Mouse (Mus musculus) E14TG2a.4 (cell line): ENCODE data around the gene Ccdc157.
A peak's percentile ranks its signal among the peaks of the same experiment; 100 is the strongest.

ENCODE experiments used
- H3K27me3 ChIP-seq: 2 replicates; pipeline ENCODE4 v1.6.1; 2014; ENCODE audit warnings: low read length, control low read depth; ENCODE audit not compliant: insufficient read depth
- H3K36me3 ChIP-seq: 2 replicates; pipeline ENCODE4 v1.6.1; 2014; ENCODE audit warnings: low read length, control low read depth; ENCODE audit not compliant: insufficient read depth
- H3K4me1 ChIP-seq: replicated peaks from 2 replicates; pipeline ENCODE4 v1.6.1; 2014; ENCODE audit warnings: low read depth, low read length, control low read depth
- H3K4me3 ChIP-seq: replicated peaks from 2 replicates; pipeline ENCODE4 v1.5.1; 2014; ENCODE audit warnings: mild to moderate bottlenecking, low read length
- H3K9me3 ChIP-seq: 2 replicates; pipeline ENCODE4 v1.6.1; 2014; ENCODE audit warnings: low read length, control low read depth
- CTCF ChIP-seq: conservative IDR thresholded peaks from 2 replicates; pipeline ENCODE4 v1.5.1; 2014; ENCODE audit warnings: low read length
- NANOG ChIP-seq: IDR thresholded peaks from 2 replicates; pipeline ENCODE4 v1.6.1; 2014; ENCODE audit warnings: borderline replicate concordance, low read length, mixed read lengths
- POU5F1 ChIP-seq: IDR thresholded peaks from 2 replicates; pipeline ENCODE4 v1.6.1; 2014; ENCODE audit warnings: low read length, borderline replicate concordance

Ccdc157 gene

DNA sequence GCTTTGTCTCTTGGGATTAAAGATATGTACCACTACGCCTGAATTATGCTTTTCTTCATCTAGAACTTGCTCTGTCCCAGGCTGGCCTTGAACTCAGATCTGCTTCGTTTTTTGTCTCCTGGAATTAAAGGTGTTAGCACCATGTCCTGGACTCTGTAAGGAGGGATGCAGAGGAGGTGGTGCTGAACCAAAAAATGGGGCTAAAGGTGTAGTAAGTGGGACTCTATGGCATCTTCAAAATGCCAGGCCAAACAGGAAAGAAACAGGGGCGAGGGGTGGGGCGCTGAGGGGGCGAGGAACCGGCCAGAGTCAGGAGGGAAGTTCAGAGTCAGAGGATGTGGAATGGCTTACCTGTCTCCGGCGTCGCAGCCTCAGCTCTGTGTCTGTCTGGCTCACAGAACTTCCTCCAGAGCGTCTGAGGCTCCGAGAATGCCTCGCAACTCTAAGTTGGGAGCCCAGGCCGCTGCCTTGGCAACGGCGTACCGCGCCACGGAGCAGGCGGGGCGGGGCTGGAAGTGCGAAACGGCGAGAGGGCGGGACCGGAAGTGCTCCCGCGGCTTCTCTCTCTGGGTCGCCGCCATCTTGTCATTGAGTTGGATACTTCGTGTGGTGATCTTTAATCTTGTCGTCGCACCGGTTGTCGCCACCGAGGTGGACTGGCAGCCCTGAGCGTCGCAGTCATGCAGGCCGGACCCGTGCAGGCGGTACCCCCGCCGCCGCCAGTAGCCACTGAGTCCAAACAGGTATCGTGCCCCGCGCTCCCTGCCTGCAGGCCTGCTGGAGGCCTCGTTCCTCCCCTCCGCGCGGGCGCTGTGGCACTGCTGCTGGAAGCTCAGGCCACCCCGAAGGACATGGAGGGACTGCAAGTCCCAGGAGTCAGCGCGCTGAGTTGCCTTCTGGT is at the start of gene Ccdc157, which contains the start of gene Sf3a1:
TSS of gene Ccdc157 (minus strand) at position 486 of the 901 bp plus-strand sequence.
TSS of gene Sf3a1 (plus strand) at position 543 of the 901 bp plus-strand sequence.
- peaks cover 51% of the 10 kb centered on the region for H3K4me1 ChIP-seq
- peaks cover 42% of the 10 kb centered on the region for H3K36me3 ChIP-seq
- TF ChIP-seq NANOG (no peak), CTCF (no peak), POU5F1 (no peak)
- peak within 1 kb of the TSS; percentile 96 for H3K4me3 ChIP-seq
- no peaks in the 10 kb centered on the region for H3K9me3 ChIP-seq
- H3K27me3 ChIP-seq, result no peaks in the 10 kb centered on the region

DNA sequence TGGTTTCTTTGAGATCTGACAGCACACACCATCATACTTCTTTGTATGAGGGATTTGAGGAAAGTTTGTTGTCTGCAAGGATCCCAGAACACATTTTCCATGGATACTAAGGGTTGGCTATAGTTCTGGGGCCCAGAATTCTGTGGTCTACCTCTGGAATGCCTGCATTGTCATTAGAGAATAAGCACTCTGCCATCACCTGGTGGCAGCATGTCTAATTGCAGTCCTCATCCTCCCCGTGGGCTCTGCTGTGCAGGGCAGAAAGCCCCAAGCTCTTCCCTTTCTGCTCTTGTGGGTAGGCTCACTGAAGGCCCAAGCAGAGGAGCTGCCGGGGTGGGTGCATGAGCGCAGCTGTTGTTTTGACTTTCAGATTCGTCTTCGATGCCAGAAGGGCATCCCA is 49.5 kb upstream of the Ccdc157 start:
- Histone ChIP-seq H3K36me3 (peaks cover 100% of the 10 kb centered on the region), H3K4me1 (peaks cover 30% of the 10 kb centered on the region), H3K4me3 (no peak overlapping the region), H3K9me3 (no peaks in the 10 kb centered on the region), H3K27me3 (no peaks in the 10 kb centered on the region)
- TF ChIP-seq NANOG (no peak), CTCF (peak; percentile 45), POU5F1 (no peak)

DNA sequence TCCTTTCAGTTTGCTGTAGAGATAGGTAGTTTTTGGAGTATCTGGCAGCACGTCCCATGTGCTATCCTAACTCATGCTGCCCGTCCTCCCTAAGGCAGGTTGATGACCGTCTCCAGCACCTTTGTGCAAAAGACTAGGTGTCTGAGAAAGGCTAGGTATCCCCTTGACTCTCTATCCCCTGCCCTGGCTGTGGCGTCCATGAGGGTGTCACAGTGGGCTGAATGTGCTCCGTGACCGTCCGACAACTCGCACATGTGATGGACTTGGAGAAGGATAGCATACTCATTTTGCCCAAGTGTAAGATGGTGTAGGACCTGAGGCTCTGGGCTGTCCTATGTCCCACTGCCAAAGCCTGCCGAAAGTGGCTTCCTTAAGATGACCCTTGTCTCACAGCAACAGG is 47.6 kb upstream of the Ccdc157 start:
- no peaks in the 10 kb centered on the region for H3K9me3 ChIP-seq
- peaks cover 15% of the 10 kb centered on the region for H3K4me1 ChIP-seq
- no peaks in the 10 kb centered on the region for H3K27me3 ChIP-seq
- peaks cover 86% of the 10 kb centered on the region for H3K36me3 ChIP-seq
- H3K4me3 ChIP-seq, result no peak overlapping the region
- no peak for TF ChIP-seq CTCF
- no peak for TF ChIP-seq NANOG
- TF ChIP-seq POU5F1, result no peak

DNA sequence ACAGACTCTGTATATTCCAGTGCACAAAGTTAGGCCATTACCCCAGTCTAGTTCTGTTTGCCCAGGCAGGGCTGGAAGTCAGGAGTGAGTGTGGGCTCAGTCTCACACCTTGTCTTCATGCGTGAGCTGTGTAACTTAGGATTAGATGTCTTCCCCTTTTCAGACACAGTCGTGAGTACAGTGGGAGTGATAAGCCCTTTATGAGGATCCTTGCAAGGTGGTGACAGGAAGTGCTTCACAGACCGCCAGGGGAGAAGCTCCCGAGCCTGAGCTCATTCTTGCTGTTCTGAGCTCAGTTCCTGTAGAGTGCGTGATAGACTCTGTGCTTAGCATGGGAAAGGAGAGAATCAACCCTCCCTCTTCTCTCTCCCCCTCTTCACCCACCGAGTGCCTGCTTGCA is 46.5 kb upstream of the Ccdc157 start:
- H3K27me3 ChIP-seq, result no peaks in the 10 kb centered on the region
- H3K4me1 ChIP-seq, result peaks cover 9% of the 10 kb centered on the region
- peaks cover 81% of the 10 kb centered on the region for H3K36me3 ChIP-seq
- no peak overlapping the region for H3K4me3 ChIP-seq
- no peaks in the 10 kb centered on the region for H3K9me3 ChIP-seq
- no peak for TF ChIP-seq CTCF
- no peak for TF ChIP-seq NANOG
- no peak for TF ChIP-seq POU5F1

DNA sequence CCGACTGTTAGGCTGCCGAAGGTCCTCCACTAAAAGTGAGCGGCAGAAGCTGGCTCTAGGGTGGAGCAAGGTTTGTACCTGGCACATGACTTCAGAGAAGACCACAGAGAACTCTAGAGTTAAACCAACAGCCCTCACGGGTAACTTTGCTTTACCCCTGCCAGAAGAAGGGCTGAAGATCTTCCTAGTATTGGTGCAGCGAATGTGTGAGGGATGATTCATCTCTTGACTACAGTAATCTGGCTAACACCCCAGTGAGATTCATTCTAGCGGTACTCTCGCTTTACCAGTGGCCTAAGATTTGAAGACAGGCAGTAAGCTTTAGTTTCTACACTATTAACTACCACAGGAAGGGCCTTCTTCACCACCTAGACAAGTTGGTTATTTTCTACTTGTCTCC is 45.9 kb upstream of the Ccdc157 start:
- Histone ChIP-seq H3K27me3 (no peaks in the 10 kb centered on the region), H3K9me3 (no peaks in the 10 kb centered on the region), H3K4me1 (peaks cover 9% of the 10 kb centered on the region), H3K4me3 (no peak overlapping the region), H3K36me3 (peaks cover 75% of the 10 kb centered on the region)
- TF ChIP-seq CTCF (no peak), POU5F1 (no peak), NANOG (no peak)

DNA sequence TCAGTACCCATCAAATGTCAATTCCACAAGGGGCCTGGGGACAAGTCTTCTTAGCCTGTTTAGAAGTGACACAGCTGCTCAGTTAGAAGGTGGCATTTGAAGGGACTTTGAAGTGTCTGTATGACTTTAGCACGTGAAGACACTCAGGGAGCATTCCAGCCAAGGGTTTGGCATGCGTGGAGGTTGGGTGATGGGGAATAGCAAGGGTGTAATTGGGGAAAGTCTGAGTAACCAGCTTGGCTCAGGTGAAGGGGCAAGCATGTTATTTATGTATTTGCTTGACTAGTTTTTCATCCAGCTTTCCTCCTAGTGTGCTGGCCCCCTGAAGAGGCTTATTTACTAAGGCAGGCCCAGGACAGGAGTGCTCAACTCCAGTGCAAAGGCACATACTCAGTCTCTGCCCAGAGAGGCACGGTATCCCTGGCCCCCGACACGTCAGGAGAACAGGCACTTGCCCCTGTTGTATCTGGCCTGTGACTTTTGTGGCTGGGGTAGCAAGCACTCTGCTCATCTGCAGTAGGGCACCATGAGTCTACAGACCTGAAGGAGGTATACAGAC is 45.1 kb upstream of the Ccdc157 start:
- Histone ChIP-seq H3K4me3 (no peak overlapping the region), H3K36me3 (peaks cover 67% of the 10 kb centered on the region), H3K9me3 (no peaks in the 10 kb centered on the region), H3K4me1 (peaks cover 9% of the 10 kb centered on the region), H3K27me3 (no peaks in the 10 kb centered on the region)
- TF ChIP-seq CTCF (no peak), NANOG (no peak), POU5F1 (no peak)

DNA sequence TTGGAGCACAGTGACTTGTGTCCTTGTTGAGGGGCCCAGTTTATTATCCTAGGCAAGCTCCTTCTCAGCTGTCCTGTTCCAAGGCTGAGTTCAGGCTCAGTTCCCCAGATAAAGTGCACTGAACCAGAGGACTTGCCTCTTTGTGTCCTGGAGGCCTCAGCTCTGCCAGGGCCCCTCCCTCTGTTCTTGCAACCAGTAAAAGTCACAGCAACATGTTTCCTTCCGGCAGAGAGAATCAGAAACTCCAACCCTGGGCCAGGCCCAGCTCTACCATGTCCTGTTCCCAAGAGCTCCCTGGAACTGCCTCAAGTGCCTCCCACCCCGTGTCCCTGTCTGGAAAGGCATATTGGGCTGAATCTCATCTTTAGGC is 43.6 kb upstream of the Ccdc157 start:
- peaks cover 9% of the 10 kb centered on the region for H3K4me1 ChIP-seq
- no peak for TF ChIP-seq CTCF
- no peak for TF ChIP-seq NANOG
- TF ChIP-seq POU5F1, result no peak
- no peaks in the 10 kb centered on the region for H3K27me3 ChIP-seq
- H3K9me3 ChIP-seq, result no peaks in the 10 kb centered on the region
- H3K36me3 ChIP-seq, result peaks cover 55% of the 10 kb centered on the region
- H3K4me3 ChIP-seq, result no peak overlapping the region

DNA sequence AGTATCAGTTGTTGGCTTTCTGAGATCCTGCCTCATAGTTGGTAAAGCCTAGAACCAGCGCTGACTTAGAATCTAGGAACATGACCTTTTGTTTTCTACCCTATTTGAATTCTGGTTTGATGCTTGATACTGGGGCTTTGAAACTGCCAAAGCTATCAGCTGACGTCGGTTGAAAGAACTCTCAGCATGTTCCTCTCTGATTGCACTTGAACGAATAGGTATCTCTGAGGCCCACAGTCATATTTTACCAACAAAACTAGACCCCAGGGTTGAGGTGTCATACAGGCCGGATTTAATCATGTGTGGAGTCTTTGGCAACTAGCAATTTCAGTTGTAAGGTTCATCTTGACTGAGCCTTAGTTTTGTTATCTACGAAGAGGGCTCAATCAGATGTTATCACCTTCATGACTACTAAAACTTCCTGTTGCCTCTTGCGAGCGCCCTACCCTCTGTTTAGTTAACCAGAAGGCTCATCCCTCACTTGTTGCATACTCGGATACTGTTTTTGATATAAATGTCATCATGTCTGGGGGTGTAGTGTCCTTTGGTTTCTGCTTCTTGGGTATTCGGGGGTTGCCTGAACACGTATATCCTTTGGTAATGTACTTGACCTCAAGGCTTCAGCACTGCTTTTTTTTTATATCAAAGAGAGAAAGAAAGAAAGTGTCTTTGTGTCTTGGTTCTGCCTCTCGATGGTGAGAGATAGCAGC is 43.1 kb upstream of the Ccdc157 start:
- Histone ChIP-seq H3K4me3 (no peak overlapping the region), H3K27me3 (no peaks in the 10 kb centered on the region), H3K36me3 (peaks cover 53% of the 10 kb centered on the region), H3K4me1 (peaks cover 9% of the 10 kb centered on the region), H3K9me3 (no peaks in the 10 kb centered on the region)
- no peak for TF ChIP-seq NANOG
- no peak for TF ChIP-seq CTCF
- TF ChIP-seq POU5F1, result no peak
